Mouse (Mus musculus) midbrain, postnatal 0 days (tissue): Measurements from ENCODE around the gene Chmp4b. TPM values are rescaled to one million over a fixed set of nuclear protein-coding genes. Genes with fewer than 3 reads are reported as not detected.

Experiments used
- ATAC-seq: fragments of 200-750 bp; cut with Nextera tagmentation; 2 replicates; pipeline ENCODE4 v1.8.0; 2017; ENCODE audit warnings: moderate number of reproducible peaks, mild to moderate bottlenecking, moderate TSS enrichment, moderate library complexity; ENCODE audit not compliant: low FRiP score
- DNase-seq: peaks from one replicate; pipeline ENCODE4 v3.0.0-alpha.2; 2015; ENCODE audit warnings: low spot score
- H3K27ac ChIP-seq: fragments of 300-500 bp; sonication (generic); 2 replicates; pipeline ENCODE4 v1.5.1; 2014; ENCODE audit warnings: low read depth, mild to moderate bottlenecking, low read length, mixed read lengths
- H3K27me3 ChIP-seq: fragments of 300-500 bp; sonication (generic); 2 replicates; pipeline ENCODE4 v1.6.1; 2014; ENCODE audit warnings: low read length, control low read depth, mixed read lengths; ENCODE audit not compliant: insufficient read depth
- H3K36me3 ChIP-seq: fragments of 300-500 bp; sonication (generic); 2 replicates; pipeline ENCODE4 v1.6.1; 2014; ENCODE audit warnings: low read length, control low read depth, mixed read lengths; ENCODE audit not compliant: insufficient read depth
- H3K4me1 ChIP-seq: fragments of 300-500 bp; sonication (generic); 2 replicates; pipeline ENCODE4 v1.6.1; 2014; ENCODE audit warnings: mild to moderate bottlenecking, control low read depth, antibody characterized with exemption, low read length, mixed read lengths; ENCODE audit not compliant: insufficient read depth
- H3K4me2 ChIP-seq: fragments of 300-500 bp; sonication (generic); 2 replicates; pipeline ENCODE4 v1.6.1; 2014; ENCODE audit warnings: low read depth, mild to moderate bottlenecking, low read length, mixed read lengths; ENCODE audit not compliant: poor library complexity, severe bottlenecking
- H3K4me3 ChIP-seq: fragments of 300-500 bp; sonication (generic); 2 replicates; pipeline ENCODE4 v1.5.1; 2014; ENCODE audit warnings: low read depth, mild to moderate bottlenecking, low read length, moderate library complexity
- H3K9ac ChIP-seq: fragments of 300-500 bp; sonication (generic); replicated peaks from 2 replicates; pipeline ENCODE4 v1.6.1; 2014; ENCODE audit warnings: mild to moderate bottlenecking, low read length, moderate library complexity, mixed read lengths; ENCODE audit not compliant: poor library complexity, severe bottlenecking
- H3K9me3 ChIP-seq: fragments of 300-500 bp; sonication (generic); 2 replicates; pipeline ENCODE4 v1.6.1; 2016; ENCODE audit warnings: low read length, control low read depth
- CTCF ChIP-seq: IDR thresholded peaks from 2 replicates; pipeline ENCODE4 v1.5.1; 2016; ENCODE audit warnings: antibody characterized with exemption, mild to moderate bottlenecking
- WGBS: fragments of 180-500 bp; shearing (Covaris S2); extraction: QIAGEN DNeasy Blood & Tissue Kit; methylation state at CpG from one replicate; pipeline ENCODE4 v1.1.7; 2014; 5-methylcytosine and 5-hydroxymethylcytosine counted together
- polyA plus RNA-seq: library from polyadenylated mRNA; unstranded; fragments of >200 nt; fragmentation: Nextera tagmentation; extraction: Ambion mirVana; gene quantifications from 2 replicates; pipeline ENCODE4 v1.2.1, GENCODE M21; 2015
- total RNA-seq: library from RNA; depleted of rRNA; stranded (reverse); fragments of >200 nt; gene quantifications from 2 replicates; pipeline ENCODE4 v1.2.3, GENCODE M21; 2014

Gene Chmp4b
- total and polyA plus RNA-seq, 2 experiments from 2014 or later, result 31.7 to 156 TPM

DNA sequence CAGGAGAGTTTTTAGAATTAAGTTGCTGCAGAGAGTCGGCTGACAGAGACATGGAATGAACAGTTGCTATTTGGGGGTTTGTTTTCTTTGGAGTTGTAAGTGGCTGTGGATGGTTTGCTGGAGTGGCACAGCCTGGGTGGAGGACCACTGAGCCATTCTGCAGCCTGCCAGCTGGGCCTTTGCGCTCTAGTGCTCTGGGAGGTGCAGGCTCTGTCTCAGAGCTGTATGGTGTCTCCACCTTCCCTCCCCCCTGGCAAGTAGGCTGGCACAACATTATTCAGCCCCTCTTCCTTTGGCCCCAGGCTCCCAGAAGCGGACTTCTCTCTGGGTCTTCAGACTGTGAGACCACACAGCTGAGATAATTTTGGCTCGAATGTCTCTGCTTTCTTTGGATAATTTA lies 22.5 kb downstream of the Chmp4b start:
- TF ChIP-seq CTCF, result no peak
- 82% methylated on average over 4 of the region's 4 CpGs for WGBS
- H3K27me3 ChIP-seq, result no peaks in the 10 kb centered on the region
- H3K4me1 ChIP-seq, result peaks cover 4% of the 10 kb centered on the region; the same call in 1 of the 2 replicates
- no peak overlapping the region for H3K4me2 ChIP-seq
- H3K36me3 ChIP-seq, result no peaks in the 10 kb centered on the region
- no peak overlapping the region for H3K4me3 ChIP-seq
- H3K9ac ChIP-seq, result no peak overlapping the region
- H3K27ac ChIP-seq, result peak overlapping the region; percentile 26; the same call in 1 of the 2 replicates
- ATAC-seq (peak; percentile 25; the same call in 1 of the 2 replicates), DNase-seq (peak; percentile 46)
- no peaks in the 10 kb centered on the region for H3K9me3 ChIP-seq

DNA sequence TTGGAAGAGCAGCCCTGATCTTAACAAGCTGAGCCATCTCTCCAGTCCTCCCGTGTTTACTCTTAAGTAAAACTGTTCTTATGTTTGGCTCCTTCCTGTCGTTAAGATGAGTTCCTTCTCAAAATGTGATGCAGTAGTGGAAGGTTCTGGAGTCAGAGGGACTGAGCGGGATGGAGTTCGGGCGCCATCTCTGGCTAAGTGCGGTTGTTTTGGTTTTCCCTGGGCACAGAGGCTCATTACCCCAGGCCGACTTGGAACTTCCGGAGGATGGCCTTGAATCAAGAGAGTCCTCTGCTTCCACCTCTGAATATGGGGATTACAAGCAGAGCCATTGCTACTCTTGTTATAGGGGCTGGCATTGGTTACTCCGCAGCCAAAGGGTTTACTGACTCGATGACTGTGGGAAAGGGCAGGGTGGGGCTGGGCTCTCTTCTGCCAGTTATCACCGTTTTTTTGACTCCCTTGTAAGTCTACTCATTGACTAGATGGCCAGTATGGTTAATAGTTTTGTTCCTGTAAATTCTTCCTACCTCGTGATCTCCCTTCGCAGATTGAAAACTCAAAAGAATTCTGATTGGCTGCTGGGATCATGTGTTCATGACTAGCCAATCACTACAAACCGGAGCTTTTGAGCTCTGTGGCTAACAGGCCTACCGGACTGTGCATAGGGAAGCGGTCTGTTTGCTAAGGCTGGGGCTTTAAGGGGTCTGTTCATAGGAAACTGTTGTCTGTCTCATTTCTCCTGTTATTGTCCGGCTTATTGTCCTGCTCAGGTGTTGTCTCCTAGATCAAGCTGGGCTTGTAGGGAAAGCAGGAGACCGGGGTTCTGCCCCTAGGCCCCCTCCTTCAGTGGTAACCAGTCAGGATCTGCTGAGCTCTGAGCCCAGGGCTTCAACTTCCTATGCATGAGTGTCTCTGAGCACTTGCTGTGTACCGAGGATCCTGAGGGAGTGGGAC lies 25.4 kb downstream of the Chmp4b start:
- Histone ChIP-seq H3K36me3 (no peaks in the 10 kb centered on the region), H3K4me2 (peak overlapping the region; percentile 49), H3K27me3 (no peaks in the 10 kb centered on the region), H3K4me3 (peak overlapping the region; percentile 22), H3K9me3 (no peaks in the 10 kb centered on the region), H3K9ac (no peak overlapping the region), H3K27ac (peak overlapping the region; percentile 81), H3K4me1 (peaks cover 4% of the 10 kb centered on the region; the same call in 1 of the 2 replicates)
- DNase-seq, result peak; percentile 84
- peak; percentile 82 for ATAC-seq
- no peak for TF ChIP-seq CTCF
- WGBS, result 54% methylated on average over 19 of the region's 19 CpGs

DNA sequence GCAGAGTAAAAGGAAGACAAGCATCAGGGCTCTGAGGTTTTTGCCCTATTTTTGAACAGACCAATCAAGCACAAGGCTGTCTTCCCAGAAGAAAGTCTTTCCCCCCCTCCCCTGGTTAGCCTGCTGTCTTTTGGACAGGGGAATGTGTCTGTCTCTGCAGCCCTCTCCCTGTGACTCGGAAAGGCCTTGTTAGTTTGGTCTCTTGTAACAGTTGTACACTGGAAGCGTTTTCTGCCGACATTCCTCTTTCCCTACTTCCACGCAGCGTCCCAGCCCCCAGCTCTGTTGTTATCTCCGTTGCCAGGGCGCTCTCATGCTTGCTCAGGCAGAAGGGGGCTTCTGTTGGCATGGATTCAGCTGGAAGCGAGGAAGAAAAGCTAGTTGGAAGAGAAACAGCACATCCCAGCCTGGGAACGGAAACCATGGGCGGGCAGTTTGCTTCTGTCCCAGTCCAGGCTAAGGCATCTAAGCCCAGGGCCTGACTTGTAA lies 26.2 kb downstream of the Chmp4b start:
- no peak overlapping the region for H3K9ac ChIP-seq
- no peaks in the 10 kb centered on the region for H3K9me3 ChIP-seq
- ATAC-seq (peak; percentile 76), DNase-seq (peak; percentile 95)
- H3K4me3 ChIP-seq, result peak overlapping the region; percentile 22; the same call in 1 of the 2 replicates
- H3K4me1 ChIP-seq, result peaks cover 4% of the 10 kb centered on the region; the same call in 1 of the 2 replicates
- WGBS, result 9% methylated on average over 10 of the region's 10 CpGs
- no peaks in the 10 kb centered on the region for H3K27me3 ChIP-seq
- H3K36me3 ChIP-seq, result no peaks in the 10 kb centered on the region
- peak overlapping the region; percentile 49 for H3K4me2 ChIP-seq
- H3K27ac ChIP-seq, result peak overlapping the region; percentile 81
- no peak for TF ChIP-seq CTCF

DNA sequence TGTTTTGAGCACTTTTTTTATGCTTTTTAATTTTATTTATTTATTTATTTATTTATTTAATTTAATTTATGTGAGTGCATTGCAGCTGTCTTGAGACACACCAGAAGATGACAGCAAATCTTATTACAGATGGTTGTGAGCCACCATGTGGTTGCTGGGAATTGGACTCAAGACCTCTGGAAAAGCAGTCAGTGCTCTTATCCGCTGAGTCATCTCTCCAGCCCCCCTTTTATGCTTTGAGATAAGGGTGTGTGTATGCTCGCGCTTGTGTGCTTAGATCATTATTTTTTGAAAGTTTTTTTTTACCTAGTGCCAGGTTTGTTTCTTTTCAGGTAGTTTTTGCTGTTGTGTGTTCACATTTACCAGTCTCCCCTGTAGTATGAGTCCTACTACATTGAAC lies 27.5 kb downstream of the Chmp4b start:
- no peak for ATAC-seq
- WGBS, result 90% methylated on average over 3 of the region's 3 CpGs
- no peak for TF ChIP-seq CTCF
- Histone ChIP-seq H3K27ac (no peak overlapping the region), H3K4me3 (no peak overlapping the region), H3K4me1 (peaks cover 4% of the 10 kb centered on the region; the same call in 1 of the 2 replicates), H3K9ac (no peak overlapping the region), H3K27me3 (no peaks in the 10 kb centered on the region), H3K4me2 (no peak overlapping the region), H3K9me3 (no peaks in the 10 kb centered on the region), H3K36me3 (no peaks in the 10 kb centered on the region)
- no peak for DNase-seq

DNA sequence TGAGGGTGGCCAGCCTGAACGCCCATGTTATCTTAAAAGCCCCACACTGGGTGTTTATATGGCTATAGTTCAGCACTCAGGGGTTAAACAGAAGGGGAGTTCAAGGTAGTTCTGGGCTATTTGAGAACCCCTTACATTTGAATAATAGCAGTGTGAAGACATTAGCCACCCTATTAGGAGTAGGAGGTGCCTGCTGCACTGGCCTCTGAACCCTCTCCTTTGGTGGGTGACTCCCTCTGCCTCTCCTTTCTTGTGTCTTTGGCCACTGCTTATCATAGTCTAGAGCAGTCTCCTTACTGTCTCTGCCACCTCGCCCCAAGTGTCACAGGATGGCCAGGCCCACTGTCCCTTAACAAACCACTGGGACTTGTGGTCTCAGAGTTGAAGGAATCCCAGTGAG lies 28.8 kb downstream of the Chmp4b start:
- no peak for TF ChIP-seq CTCF
- H3K36me3 ChIP-seq, result no peaks in the 10 kb centered on the region
- no peak for DNase-seq
- H3K27ac ChIP-seq, result no peak overlapping the region
- no peak for ATAC-seq
- H3K4me2 ChIP-seq, result no peak overlapping the region
- no peak overlapping the region for H3K9ac ChIP-seq
- peaks cover 4% of the 10 kb centered on the region; the same call in 1 of the 2 replicates for H3K4me1 ChIP-seq
- 92% methylated on average over 2 of the region's 2 CpGs for WGBS
- H3K9me3 ChIP-seq, result no peaks in the 10 kb centered on the region
- no peaks in the 10 kb centered on the region for H3K27me3 ChIP-seq
- no peak overlapping the region for H3K4me3 ChIP-seq

DNA sequence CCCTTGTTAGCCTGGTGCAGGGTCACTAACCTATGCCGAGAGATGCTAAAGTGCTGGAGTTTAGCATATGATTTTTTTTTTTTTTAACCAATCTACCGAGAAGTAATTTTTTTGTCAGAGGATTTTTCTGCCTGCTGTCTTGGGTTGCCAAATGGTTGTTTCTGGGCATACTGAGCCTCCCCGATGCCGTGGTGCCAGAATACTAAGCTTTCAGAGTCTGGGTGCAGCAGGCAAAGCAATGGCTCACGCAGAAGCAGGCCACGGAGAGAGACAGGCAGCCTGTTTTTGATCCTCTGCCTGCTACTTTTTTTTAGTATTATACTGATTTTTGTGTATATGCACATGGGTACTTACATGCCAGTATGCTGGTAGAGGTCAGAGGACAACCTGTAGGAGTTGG lies 29.4 kb downstream of the Chmp4b start:
- H3K4me3 ChIP-seq, result no peak overlapping the region
- no peak for DNase-seq

More for the DNA sequence above, 29.4 kb downstream of the Chmp4b start:
- Histone ChIP-seq H3K9me3 (no peaks in the 10 kb centered on the region), H3K36me3 (no peaks in the 10 kb centered on the region), H3K27ac (no peak overlapping the region), H3K27me3 (no peaks in the 10 kb centered on the region), H3K4me1 (peaks cover 4% of the 10 kb centered on the region; the same call in 1 of the 2 replicates), H3K9ac (no peak overlapping the region), H3K4me2 (no peak overlapping the region)
- no peak for ATAC-seq
- WGBS, result 84% methylated on average over 6 of the region's 6 CpGs
- no peak for TF ChIP-seq CTCF
